Mouse (Mus musculus): Measurements from ENCODE around the gene Gm45021.
A peak's percentile ranks its signal among the peaks of the same experiment; 100 is the strongest.

Gene Gm45021

DNA sequence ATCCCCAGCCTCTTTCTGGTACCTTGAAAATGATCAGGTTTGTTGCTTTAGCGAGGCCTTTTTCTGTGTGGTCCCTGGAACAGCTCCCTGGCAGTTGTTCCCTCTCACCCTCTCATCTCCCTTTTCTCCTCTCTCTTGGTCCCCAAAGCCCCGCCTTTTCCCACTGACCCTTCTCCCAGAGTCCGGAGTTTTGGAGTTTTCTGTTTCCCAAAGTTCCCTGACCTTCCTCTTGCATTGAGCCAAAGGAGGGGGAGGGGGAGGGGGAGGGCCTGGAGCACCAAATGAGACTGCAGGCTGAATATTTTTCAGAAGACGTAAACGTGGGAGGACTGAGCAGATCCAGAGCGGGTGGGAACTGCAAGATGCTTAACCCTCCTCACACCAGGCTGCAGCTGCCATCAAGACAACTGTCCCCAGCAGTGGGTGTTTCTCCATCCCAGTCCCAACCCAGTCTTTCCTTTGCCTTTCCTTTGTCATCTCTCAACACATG lies 16.8 kb upstream of the Gm45021 start, which contains the start of gene Rarres2:
Gene Rarres2 (minus strand): TSS at position 218 of the 490 bp plus-strand sequence.
- no peak for DNase-seq (ENCODE audit: low spot score)

DNA sequence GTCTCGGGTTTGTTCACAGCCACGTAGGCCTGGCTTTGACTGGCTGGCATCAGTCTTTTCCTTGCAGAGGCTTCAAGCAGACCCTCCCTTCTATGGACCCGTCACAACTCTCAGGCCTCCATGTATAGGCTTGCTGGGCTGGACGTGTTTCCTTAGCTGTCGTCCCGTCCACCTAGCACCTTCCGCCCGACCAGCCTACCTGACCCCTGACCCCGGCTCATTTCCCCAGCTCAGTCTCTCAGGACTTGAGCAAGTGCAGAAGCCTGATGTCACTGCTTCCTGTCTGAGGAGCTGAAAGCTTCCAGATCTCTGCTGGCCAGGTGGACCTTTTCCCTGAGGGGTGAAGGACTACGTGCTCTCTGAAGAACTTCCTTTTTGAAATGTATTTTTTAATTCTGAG lies 16.1 kb upstream of the Gm45021 start:
- DNase-seq (ENCODE audit: low spot score), result no peak

DNA sequence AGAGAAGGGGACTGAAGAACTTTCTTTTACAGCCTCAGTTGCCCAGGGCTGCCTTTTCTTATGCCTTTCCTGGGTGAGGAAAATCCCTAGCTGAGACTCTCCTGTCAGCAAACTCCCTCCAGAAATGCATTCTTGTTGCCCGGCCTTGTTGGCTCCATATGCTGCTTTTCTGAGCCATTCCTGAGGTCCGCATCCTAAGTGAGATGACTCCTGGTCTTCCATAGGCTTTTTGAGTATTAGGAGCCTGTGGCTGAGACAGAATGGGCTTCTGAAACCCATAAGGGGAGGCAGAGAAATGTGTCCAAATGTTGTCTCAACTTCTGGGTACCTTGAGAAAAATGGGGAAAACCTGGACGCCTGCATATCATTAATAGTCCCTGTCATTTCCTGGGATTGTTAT lies 15.4 kb upstream of the Gm45021 start:
- no peak for DNase-seq (ENCODE audit: low spot score)

DNA sequence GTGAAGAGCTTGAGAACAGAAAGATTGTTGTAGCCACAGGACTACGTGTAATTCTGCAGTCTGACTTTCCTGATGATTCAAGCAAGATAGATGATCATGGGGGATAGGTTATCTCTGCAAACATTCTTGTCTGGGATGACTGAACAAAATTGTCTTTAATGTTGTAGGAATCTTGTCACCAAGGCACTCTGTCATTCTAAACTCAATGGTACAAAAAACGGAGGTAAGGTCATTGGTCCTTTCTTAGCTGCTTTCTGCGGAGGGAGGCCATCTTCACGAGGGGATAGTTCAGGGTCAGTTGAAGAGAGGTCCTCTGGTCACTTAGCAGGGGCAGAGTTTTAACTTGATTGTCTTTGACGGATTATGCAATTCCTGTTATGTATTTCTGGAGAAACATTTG lies 10.7 kb upstream of the Gm45021 start:
- no peak for DNase-seq (ENCODE audit: low spot score)

DNA sequence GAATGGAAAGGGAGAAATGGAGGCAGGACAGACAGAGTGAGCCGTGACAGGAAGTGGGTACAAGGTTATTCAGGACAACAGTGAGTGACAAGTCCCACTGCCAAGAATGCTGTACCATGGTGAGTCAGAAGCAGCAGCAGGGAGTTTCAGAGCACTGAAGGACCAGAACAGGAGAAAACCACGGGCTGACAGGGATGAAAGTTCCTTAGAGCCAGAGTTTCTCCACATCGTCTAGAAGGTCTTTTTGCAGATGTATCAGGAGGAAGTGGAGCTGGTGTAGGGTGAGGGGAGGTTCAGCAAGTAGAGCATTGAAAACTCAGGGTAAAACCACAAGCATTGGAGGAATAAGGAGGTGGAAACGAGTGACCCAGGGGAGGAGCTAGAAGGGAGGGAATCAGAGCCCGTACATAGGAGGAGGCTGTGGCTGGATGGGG lies 10.2 kb upstream of the Gm45021 start:
- DNase-seq (ENCODE audit: low spot score), result no peak

DNA sequence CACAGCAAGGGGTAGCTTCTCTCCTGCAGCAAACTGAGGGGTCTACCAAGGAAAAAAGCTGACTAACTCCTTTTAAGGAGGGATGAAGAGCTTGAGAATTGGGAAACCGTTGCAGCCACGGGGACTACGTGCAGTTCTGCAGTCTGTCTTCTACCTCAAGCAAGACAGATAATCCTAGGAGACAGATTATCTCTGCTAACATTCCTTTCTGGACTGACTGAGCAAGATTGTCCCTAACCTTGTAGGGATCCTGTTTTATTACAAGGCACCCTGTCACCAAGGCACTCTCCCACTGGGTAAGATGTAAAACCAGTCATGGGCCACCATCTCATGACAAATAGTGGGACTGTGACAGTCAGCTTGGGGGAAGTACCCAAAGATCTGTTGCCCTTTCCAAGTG lies 8.2 kb upstream of the Gm45021 start:
- DNase-seq (ENCODE audit: low spot score), result no peak

DNA sequence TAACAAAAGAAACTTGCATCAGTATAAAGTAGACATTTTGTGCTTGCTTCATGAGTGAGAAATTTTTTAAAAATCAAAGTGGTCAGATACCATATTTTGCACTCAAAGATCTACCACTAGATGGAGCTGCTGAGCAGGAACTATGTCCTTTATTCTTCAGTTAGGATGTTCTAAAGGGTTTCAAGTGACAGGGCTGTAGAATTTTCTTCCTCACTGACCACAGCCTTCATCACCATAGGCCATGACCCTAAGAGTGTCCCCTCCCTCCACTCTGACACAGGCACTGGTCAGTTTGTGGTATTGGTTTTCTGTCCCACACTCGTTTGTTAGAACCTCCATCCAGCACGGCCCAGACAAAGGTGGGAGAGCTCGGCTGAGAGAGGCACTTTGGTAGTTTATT lies 7.4 kb upstream of the Gm45021 start:
- peak; percentile 88 for DNase-seq (ENCODE audit: low spot score)

DNA sequence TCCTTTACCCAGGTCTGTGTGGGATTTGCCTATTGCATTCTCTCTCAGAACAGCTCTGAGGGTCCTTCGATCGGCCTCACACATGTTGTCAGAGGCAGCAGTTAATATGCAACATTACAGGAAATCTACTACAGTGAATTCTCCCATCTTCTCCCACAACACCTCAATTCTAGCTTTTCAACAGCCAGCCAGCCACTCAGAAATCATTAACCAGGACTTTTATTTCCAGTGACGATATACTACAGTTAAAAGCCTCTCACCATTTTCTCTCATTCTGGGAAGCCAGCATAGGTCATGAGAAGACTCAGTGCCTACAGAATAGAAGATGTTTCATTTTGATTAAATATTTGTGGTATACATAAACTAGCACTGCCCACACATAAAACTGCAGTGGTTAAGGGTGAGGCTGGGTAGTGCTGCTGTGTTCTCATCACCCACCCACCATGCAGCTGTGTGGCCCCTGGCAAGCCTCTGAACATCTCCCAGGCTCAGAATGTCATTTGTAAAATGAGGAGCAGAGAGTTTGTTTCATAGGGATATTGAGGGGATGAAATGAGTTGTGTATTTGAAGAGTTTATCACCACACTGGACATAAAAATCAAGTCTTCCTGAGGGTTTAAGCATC lies 1.9 kb downstream of the Gm45021 start:
- DNase-seq (ENCODE audit: low spot score), result no peak

DNA sequence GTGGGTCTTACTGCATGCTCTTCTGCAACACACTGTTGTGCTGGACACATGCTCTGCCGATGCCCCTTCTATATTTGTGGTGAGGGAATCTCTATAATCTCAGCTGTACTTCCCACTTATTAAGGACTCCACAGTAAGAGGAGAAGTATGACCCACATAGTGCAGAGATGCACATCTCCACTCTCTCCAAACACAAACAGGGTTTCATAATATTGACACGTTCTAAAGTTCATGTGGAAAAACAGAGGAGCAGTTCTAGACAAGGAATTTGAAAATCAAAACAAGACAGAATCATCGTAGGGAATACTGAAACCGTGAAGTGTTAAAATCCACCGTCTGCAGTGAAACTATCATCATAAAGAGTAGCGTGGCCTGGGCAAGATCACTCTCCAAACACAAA lies 2.5 kb downstream of the Gm45021 start:
- DNase-seq (ENCODE audit: low spot score), result no peak

DNA sequence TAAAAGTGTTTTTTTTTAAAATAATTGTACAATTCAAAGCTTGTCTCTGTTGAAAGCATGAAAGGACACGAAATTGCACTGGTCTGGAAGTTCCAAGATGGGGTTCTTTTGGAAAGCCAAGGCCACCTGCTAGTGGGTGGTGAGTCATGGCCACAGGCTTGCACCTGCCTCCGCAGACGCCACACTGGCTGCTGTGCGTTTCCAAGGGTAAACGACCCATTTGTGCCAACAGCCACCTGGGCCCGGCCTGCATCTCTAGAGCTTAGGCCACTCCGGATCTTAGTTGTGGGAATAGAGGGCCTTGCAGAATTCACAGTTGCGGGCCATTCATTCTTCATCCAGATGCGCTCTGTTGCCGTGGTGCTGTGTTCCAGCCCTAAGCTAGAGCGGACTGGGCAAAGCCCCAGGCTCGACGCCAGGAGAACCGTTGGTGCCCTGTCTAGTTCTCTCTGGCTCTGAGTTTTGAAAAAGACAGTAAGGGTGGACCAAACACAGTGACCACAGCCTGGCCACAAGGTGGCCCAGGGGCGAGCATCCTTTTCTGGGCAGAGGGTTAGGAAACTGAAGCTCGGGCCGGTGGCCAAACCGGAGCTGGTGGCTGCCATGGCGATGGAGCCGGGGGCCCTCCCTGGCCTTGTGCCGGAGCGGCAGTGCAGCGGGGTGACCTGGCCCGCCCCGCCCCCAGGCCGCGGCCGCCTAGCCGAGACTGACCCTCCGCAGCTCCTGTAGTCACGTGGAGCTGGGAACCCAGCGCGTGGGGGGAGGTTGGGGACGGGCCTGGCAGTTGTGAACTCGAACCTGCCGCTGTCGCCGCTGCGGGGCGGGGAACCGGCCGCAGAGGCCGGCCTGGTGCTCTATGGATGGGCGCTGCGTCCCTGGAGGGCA lies 4.0 kb downstream of the Gm45021 start, which contains the start of the genes Repin1 and Gm44965:
Gene Repin1 (plus strand): TSS at position 726 of the 885 bp plus-strand sequence.
Gene Gm44965 (plus strand): TSS at position 784 of the 885 bp plus-strand sequence.
- DNase-seq (ENCODE audit: low spot score), result peak; percentile 95

DNA sequence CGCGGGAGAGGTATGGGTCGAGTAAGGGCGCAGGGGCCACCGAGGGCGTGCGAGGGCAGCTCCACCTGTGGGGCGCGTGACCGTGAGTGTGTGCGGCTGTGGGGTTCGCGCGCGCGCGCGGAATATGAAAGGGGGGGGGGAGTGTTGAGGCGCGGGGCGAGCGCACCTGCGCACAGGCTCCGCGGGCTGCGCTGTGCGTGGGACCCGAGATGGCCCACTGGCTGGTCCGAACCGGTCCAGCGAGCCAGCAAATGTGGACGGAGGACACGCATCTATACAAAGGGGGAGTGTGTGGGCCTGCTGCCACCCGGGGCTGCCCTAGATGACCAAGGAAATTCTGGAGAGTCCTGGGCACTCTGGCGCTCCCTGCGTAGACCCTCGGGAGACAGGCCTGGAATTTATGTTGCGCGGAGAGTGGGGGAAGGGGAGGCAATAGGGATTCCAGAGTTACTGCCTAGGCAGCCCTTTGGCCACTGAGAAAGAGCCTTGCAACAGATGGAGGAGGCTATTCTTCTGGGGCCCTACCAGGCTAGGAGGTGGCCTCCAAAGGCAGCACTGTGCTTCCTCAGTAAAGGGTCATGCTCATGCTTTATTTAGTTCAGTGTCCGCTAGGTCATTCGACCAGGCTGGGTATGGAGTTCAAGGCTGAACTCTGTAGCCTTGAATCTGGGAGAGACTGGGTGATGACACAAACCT lies 4.8 kb downstream of the Gm45021 start:
- peak; percentile 68 for DNase-seq (ENCODE audit: low spot score)

DNA sequence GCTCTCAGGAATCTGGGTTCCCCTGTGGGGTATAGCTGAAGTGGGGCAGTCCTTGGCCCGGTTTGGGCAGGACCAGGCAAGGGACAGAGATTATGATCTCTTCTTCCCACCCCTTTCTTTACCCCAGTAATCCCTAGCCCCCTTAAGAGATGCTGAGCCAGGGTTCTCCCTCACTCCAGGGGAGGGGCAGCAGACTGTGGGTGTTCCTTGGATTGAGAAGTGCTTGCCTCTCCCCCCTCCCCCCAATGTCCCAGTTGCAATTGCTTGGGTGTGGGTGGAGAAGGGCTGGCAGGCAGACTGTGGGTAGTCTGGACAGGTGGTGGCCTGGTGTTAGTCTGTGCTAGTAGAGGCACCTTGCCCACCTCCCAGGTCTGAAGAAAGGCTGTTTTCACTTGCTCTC lies 5.9 kb downstream of the Gm45021 start:
- DNase-seq (ENCODE audit: low spot score), result no peak

DNA sequence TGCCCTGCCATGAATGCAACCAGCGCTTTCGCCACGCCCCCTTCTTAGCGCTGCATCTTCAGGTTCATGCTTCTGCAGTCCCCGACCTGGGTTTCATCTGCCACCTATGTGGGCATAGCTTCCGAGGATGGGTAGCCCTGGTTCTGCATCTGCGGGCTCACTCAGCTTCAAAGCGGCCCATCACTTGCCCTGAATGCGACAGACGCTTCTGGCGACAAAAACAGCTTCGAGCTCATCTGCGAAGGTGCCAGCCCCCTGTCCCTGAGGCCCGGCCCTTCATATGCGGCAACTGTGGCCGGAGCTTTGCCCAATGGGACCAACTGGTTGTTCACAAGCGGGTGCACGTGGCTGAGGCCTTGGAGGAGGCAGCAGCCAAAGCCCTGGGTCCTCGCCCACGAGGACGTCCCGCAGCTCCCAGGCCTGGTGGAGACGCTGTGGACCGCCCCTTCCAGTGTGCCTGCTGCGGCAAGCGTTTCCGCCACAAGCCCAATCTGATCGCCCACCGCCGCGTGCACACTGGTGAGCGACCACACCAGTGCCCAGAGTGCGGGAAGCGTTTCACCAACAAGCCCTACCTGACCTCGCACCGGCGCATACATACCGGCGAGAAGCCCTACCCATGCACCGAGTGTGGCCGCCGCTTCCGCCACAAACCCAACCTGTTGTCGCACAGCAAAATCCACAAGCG lies 7.3 kb downstream of the Gm45021 start:
- DNase-seq (ENCODE audit: low spot score), result no peak

DNA sequence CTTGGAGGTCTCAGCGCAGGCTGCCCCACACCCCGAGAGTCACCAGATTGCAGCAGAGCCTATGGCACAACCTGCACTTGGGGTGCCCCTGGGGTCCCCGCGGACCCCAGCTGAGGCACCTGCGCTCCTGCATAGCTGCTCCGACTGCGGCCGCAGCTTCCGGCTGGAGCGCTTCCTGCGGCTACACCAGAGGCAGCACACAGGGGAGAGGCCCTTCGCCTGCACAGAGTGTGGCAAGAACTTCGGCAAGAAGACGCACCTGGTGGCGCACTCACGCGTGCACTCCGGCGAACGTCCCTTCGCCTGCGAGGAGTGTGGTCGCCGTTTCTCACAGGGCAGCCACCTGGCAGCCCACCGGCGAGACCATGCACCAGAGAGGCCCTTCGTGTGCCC lies 7.8 kb downstream of the Gm45021 start:
- no peak for DNase-seq (ENCODE audit: low spot score)

DNA sequence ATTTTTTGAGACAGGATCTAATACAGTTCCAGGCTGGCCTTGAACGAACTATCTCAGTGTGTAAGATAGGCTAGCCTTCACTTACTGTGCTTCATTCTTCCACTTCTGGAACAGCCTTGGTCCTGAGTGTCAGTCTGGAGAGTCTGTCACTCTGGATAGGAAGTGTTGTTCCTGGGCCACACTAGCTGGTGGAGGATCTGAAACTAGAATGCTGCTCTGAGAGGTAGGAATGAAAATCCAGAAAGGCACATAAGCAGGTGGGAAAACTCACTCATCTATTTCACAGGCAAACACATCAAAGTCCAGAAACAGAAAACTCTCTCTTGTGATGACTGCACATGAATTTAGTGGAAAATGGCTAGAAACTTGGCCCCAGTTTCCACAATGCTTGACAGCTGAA lies 11.2 kb downstream of the Gm45021 start:
- DNase-seq (ENCODE audit: low spot score), result no peak

DNA sequence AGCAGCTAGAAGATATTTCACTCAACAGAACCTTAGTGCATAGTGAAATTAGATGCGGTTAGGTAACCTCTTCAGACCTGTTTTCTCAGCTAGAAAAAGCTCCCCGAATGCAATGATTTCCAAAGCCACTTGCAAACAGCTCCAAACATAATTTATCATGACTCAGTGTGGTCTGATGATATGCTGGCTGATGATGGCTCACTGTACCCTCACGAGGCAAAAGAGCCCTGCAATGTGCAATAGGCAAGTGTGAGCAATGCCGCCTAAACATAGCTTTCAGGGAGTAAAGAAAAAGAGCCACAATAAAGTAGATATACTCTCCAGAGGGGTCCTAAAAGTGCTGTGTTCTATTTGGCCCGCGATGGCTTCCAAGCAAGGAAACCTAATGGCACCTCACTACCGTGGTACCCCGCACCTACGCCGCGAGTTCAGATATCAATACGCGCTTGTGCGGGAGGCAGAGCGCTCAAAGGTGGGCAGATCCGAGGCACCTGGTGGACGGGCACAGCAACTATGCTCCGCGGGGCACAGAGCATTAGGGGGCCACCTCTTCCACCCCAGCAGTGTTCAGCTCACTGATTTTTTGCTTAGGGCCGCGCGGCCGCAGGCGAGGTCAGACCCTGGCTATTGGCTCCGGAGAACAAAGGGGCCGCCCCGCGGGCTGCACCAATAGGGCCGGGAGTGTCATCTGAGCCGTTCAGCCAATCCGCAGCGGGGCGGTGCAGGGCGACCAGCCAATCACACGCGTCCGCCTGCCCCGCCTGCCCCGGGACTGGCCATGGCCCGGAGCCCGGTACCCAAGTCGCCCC lies 12.1 kb downstream of the Gm45021 start, which contains the start of gene Zfp775:
Gene Zfp775 (plus strand): TSS at position 793 of the 809 bp plus-strand sequence.
- DNase-seq (ENCODE audit: low spot score), result peak; percentile 96

DNA sequence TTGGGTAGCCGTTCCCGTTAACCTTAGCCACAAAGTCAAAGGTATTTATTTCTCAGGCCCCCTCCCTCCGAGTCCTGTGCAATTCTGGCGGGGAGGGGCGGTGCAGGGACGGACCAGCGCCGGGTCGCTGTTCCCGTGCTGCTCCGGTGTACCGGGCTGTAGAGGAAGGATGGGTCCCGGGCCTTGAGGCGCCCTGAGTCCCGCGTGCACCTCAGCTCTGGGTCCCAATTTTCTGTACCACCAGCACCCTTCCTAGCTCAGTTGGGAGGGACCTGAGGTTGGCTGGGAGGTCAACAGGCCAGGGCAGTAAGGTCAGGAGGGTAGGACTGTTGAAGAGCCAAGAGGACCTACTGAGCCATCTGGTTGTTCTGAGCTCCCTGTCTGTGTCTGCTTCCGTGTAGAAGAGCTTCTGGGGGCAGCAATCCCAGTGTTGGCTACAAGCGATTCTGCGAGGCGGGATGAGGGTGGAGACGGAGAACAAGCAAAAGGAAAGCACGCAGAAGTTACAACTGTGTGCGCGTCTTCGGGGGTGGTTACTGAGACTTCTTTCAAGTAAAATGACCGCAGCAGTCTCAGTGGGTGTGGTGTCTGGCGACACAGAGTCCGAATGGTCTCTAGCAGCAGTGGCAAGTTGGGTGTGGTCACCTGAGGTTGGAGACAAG lies 12.8 kb downstream of the Gm45021 start:
- DNase-seq (ENCODE audit: low spot score), result peak; percentile 33

DNA sequence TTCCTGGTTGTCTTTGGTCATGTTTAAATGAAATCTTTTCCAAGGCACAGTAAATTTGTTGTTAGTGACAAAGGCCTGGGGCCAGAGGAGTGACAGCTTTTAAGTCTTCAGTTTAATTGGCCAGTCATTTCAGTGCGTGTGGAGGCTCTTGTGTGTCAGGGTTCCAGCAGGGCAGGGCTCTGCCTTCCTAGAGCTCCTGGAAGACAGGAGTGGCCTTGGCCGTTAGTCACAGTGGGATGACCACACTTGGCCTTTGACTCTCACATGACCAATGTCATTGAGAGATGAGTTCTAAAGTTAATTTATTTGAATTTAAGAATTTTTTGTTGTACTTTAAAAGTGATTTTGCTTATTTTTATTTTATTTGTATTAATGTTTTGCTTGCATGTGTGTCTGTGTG lies 18.7 kb downstream of the Gm45021 start:
- DNase-seq (ENCODE audit: low spot score), result no peak

DNA sequence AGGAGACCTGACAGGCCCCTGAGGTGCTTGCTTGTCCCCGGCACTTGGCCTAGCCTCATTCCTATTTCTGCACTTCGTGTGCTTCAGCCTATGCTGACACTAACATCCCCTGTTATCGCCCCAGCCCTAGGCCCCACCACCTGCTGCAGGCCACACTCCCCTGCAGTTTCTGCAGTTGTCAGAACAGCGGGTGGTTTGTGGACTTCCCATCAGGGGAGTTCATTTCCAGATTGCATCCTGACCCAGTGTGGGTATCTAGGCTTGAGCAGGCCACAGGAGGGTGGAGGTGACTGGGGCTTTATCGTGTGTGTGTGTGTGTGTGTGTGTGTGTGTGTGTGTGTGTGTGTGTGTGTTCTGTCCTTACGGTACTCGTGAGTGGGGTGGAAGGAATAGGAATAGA lies 20.1 kb downstream of the Gm45021 start:
- DNase-seq (ENCODE audit: low spot score), result no peak

DNA sequence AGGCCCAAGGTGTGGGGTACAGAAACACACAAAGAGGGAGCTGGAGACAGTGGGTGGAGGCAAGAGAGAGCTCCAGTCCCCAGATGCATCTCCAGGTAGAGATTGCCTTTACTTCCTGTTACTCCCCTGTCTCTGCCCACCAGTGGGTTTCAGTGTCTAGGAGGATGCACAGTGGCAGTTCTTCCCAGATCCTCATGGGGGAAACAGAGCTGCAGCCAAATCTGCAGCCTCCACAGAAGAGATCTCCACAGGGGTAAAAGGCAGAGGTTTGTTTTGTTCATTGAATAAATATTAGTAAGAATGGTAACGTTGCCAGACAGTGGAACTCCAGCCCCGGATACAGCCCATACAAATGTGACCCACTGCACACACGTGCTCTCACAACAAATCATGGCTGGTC lies 21.2 kb downstream of the Gm45021 start:
- no peak for DNase-seq (ENCODE audit: low spot score)

All from retina, embryonic 14.5 days (tissue).